Mouse (Mus musculus) ovary, postnatal 14 days (tissue): ENCODE measurements around the gene Zfp426.

Source experiments
- DNase-seq: peaks from one replicate; pipeline ENCODE4 v3.0.0; 2022; ENCODE audit warnings: low spot score

Zfp426 gene

GRCm38 (mm10) chr9:20453647-20454046 lies 38.9 kb downstream of the Zfp426 start:
- DNase-seq = no peak

- no peak for DNase-seq
Observed at GRCm38 (mm10) chr9:20451493-20451892, 41.1 kb downstream of the Zfp426 start.

DNA sequence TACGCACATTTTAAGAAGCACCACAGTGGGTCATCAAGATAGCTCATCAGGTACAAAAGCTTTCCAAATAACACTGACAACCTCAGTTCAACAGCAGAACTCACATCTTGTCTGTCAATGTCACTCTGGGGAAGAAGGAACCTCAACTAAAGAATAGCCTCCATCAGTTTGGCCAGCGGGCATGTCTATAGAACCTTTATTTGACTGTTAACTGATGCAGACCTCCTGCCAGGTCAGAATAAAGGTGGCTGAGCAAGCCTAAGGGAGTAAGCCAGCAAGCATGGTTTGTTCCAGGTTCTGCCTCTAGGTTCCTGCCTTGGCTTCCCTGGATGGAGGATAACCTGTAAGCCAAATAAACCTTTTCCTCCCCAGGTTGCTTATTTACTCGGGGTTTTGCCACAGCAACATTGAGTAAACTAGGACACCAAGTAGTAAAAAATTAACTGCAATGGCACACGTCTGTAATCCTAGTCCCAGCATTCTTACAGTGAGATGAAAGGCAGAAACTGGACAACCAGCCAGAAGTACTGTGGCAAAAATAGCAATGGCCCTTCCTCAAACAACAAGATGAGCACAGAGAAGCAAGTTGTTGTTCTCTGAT lies 49.3 kb downstream of the Zfp426 start:
- no peak for DNase-seq

GRCm38 (mm10) chr9:20430004-20430403 lies 62.5 kb downstream of the Zfp426 start:
- DNase-seq = no peak
